Mouse (Mus musculus) lung, embryonic 16.5 days (tissue): ENCODE measurements at regions not wholly inside any gene's neighbourhood (a gene's known extent, or its start where the extent isn't known, plus 50 kb on each side); places are given as distances from the start of the nearest gene placed in this dataset.

Source experiments
- ATAC-seq: fragments of 200-750 bp; cut with Nextera tagmentation; 2 replicates; pipeline ENCODE4 v1.8.0; 2017; ENCODE audit warnings: low read depth, mild to moderate bottlenecking, moderate library complexity
- H3K27ac ChIP-seq: fragments of 300-500 bp; sonication (generic); 2 replicates; pipeline ENCODE4 v1.5.1; 2014; ENCODE audit warnings: mild to moderate bottlenecking, control low read depth, low read length
- H3K27me3 ChIP-seq: fragments of 300-500 bp; sonication (generic); 2 replicates; pipeline ENCODE4 v1.6.1; 2014; ENCODE audit warnings: low read depth, low read length, mixed read lengths; ENCODE audit not compliant: control insufficient read depth, insufficient read depth
- H3K36me3 ChIP-seq: fragments of 300-500 bp; sonication (generic); 2 replicates; pipeline ENCODE4 v1.6.1; 2014; ENCODE audit warnings: low read length; ENCODE audit not compliant: control insufficient read depth, insufficient read depth
- H3K4me1 ChIP-seq: fragments of 300-500 bp; sonication (generic); replicated peaks from 2 replicates; pipeline ENCODE4 v1.6.1; 2014; ENCODE audit warnings: low read length, mixed read lengths; ENCODE audit not compliant: control insufficient read depth, insufficient read depth
- H3K4me2 ChIP-seq: fragments of 300-500 bp; sonication (generic); 2 replicates; pipeline ENCODE4 v1.6.1; 2014; ENCODE audit warnings: low read depth, low read length, control low read depth
- H3K4me3 ChIP-seq: fragments of 300-500 bp; sonication (generic); 2 replicates; pipeline ENCODE4 v1.5.1; 2014; ENCODE audit warnings: mild to moderate bottlenecking, low read length, control low read depth
- H3K9ac ChIP-seq: fragments of 300-500 bp; sonication (generic); 2 replicates; pipeline ENCODE4 v1.6.1; 2014; ENCODE audit warnings: low read length, control low read depth
- H3K9me3 ChIP-seq: fragments of 300-500 bp; sonication (generic); 2 replicates; pipeline ENCODE4 v1.6.1; 2016; ENCODE audit warnings: low read length; ENCODE audit not compliant: control insufficient read depth
- WGBS: fragments of 180-500 bp; shearing (Covaris S2); extraction: QIAGEN DNeasy Blood & Tissue Kit; methylation state at CpG from one replicate; pipeline ENCODE4 v1.1.7; 2014; 5-methylcytosine and 5-hydroxymethylcytosine counted together

DNA sequence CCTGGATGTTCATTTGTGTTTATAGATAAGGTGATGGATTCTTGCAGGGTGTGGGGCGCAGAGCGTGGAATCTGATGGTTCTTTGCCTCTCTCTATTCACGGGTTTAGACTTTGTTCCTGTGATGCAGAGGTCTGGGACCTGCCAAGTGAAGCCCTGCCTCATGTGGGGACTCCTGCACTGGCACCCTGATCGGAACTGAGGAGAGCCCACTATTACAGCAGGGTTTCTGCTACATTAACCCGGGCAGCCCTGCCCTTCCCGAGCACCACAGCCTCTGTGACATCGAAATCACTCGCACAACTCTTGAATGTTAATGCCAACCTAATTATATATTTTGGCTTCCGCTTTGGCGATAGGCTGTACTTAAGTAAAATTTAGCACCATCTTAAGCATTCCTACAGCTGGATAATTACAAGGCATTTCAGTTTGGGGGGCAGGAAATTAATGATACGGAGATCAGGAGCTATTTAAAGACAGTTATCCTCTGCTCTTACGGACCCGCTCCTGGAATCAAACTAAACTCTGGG is 294.7 kb downstream of the Irs2 start:
- 78% methylated on average over 13 of the region's 13 CpGs for WGBS
- Histone ChIP-seq H3K4me1 (no peaks in the 10 kb centered on the region), H3K4me2 (no peak overlapping the region), H3K27me3 (no peaks in the 10 kb centered on the region), H3K4me3 (no peak overlapping the region), H3K27ac (no peak overlapping the region), H3K9me3 (no peaks in the 10 kb centered on the region), H3K9ac (no peak overlapping the region), H3K36me3 (no peaks in the 10 kb centered on the region)
- ATAC-seq: no peak

DNA sequence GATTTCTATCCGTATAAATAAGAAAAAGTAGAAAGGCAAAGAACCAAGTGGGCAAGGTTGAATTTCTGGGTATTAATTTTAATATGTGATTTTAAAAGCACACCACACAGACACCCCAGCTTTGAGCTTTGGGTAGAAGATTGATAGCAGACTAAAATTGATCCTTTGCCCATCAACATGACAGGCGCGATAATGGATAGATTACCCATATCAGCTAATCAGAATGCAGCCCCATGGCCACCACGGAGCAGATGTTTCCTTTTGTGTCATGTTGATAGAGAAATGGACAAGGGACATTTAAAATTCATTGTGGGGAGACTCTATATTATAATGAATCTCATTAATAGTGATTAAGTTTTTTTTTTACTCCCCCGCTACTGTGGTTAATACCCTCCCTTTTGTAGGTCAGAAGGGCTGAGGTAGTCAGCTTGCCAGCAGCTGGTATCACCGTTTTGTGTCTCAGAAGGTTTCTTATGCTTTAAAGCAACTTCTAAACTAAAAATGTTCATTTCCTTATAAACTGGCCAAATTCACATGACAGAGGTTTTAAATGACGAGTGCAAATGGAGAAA is 296.1 kb downstream of the Irs2 start:
- Histone ChIP-seq H3K4me3 (no peak overlapping the region), H3K9me3 (no peaks in the 10 kb centered on the region), H3K4me2 (no peak overlapping the region), H3K27ac (no peak overlapping the region), H3K4me1 (no peaks in the 10 kb centered on the region), H3K36me3 (no peaks in the 10 kb centered on the region), H3K27me3 (no peaks in the 10 kb centered on the region), H3K9ac (no peak overlapping the region)
- no peak for ATAC-seq
- 74% methylated on average over 7 of the region's 7 CpGs for WGBS

DNA sequence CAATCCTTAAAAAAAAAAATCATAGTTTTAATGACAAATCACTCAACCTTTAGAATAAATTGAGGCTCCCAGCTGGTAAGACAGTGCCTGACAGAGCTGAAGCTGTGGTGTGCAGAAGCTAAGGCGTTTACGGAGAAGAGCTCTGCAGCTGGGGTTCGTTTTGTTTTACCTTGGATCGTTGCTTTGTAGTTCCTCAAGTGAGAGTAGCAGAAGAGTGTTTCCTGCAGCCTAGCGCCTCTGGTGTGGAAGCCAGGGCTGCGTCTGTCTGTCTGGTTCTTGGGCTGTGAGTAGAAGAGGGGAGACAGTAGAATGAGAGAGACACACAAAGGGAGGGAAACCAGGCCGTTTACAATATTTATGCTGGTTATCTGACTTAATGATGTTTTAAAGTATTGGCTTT is 296.8 kb downstream of the Irs2 start:
- WGBS: 48% methylated on average over 7 of the region's 7 CpGs
- no peak for ATAC-seq

DNA sequence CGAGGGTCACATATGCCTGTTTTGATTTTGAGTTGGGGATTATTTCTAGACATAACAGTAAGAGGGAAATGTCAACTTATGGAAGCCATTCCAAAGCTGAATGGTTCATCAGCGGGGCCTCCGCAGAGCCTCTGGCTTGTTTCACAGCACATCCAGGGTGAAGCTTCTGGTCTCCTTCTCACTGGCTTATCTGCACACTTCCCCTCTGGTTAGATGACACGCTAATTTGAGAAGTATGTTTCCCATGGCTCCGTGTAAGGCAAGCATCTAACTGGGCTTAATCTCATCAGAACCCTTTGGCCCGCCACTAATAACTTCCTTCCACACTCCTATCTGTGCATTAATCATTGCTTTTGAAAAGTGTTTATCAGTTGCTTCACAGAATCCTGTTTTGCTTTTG is 299.7 kb downstream of the Irs2 start:
- Histone ChIP-seq H3K27me3 (no peaks in the 10 kb centered on the region), H3K9me3 (no peaks in the 10 kb centered on the region), H3K36me3 (no peaks in the 10 kb centered on the region), H3K4me3 (no peak overlapping the region), H3K4me1 (no peaks in the 10 kb centered on the region), H3K9ac (no peak overlapping the region), H3K27ac (no peak overlapping the region), H3K4me2 (no peak overlapping the region)
- 66% methylated on average over 6 of the region's 6 CpGs for WGBS
- ATAC-seq: no peak

More for the DNA sequence above, 296.8 kb downstream of the Irs2 start:
- Histone ChIP-seq H3K4me2 (no peak overlapping the region), H3K4me1 (no peaks in the 10 kb centered on the region), H3K9ac (no peak overlapping the region), H3K4me3 (no peak overlapping the region), H3K9me3 (no peaks in the 10 kb centered on the region), H3K36me3 (no peaks in the 10 kb centered on the region), H3K27me3 (no peaks in the 10 kb centered on the region), H3K27ac (no peak overlapping the region)

DNA sequence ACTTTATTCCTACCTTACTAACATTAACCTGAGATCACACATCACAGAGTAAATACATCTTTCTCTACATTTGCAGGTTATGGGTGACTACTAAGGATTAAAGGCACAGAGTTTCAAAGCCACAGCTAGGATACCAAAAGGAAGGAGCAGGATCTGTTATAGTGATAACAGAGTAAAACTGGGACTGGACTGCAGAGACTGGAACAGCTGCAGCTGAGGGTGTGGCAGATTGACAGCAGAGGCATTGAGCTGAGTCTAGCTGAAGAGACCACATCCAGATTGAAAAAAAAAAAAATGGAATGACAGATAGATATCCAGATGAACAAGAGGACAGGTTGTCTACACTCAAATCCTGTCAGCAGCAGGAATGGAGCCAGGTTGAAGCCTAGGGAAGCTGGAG is 301.1 kb downstream of the Irs2 start:
- Histone ChIP-seq H3K27ac (no peak overlapping the region), H3K4me1 (no peaks in the 10 kb centered on the region), H3K9me3 (no peaks in the 10 kb centered on the region), H3K27me3 (no peaks in the 10 kb centered on the region), H3K4me2 (no peak overlapping the region), H3K9ac (no peak overlapping the region), H3K4me3 (no peak overlapping the region), H3K36me3 (no peaks in the 10 kb centered on the region)
- ATAC-seq: no peak

DNA sequence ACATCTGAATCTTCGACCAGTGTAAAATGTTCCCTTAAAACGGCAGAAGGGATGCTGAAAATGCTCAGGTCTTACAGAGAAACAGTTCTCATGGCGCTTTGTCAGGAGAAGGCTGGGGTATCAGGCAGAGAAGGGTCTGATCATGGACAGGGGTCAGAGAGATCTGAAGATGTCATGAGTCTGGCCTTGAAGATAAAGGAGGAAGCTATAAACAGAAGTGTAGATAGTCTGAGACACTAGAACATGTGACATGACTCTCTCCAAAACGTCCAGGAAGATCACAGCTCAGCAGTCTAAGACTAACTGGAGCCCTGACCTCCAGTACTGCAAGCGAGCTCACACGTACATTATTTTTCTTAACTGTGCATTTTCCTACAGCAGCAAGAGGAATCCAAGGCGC is 302.3 kb downstream of the Irs2 start:
- Histone ChIP-seq H3K27me3 (no peaks in the 10 kb centered on the region), H3K9ac (no peak overlapping the region), H3K4me2 (no peak overlapping the region), H3K27ac (no peak overlapping the region), H3K36me3 (no peaks in the 10 kb centered on the region), H3K4me1 (no peaks in the 10 kb centered on the region), H3K9me3 (no peaks in the 10 kb centered on the region), H3K4me3 (no peak overlapping the region)
- WGBS: 41% methylated on average over 7 of the region's 7 CpGs
- no peak for ATAC-seq

DNA sequence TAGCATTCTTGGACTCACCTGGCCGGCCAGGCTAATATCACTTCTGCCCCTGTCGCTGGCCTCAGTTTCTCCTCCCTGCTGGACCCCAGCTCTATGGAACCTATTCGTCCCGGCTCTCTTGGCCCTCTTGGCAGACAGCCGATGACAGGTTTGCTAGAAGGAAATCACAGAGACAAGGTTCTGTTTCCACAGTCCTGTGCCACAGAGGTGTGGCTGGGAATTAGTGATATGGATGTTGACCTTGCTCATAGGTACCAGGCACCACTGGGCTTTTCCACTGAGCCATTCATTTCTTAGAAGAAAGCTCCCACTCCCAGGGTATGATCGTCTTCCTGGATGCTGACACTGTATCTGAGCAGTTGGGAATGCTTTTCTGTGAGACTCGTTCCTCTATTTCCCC is 305.5 kb downstream of the Irs2 start:
- ATAC-seq: no peak
- WGBS: 87% methylated on average over 7 of the region's 7 CpGs
- no peaks in the 10 kb centered on the region for H3K36me3 ChIP-seq
- H3K4me1 ChIP-seq: no peaks in the 10 kb centered on the region
- no peak overlapping the region for H3K27ac ChIP-seq
- no peaks in the 10 kb centered on the region for H3K27me3 ChIP-seq
- H3K4me2 ChIP-seq: no peak overlapping the region
- H3K9ac ChIP-seq: no peak overlapping the region
- no peaks in the 10 kb centered on the region for H3K9me3 ChIP-seq
- H3K4me3 ChIP-seq: no peak overlapping the region

DNA sequence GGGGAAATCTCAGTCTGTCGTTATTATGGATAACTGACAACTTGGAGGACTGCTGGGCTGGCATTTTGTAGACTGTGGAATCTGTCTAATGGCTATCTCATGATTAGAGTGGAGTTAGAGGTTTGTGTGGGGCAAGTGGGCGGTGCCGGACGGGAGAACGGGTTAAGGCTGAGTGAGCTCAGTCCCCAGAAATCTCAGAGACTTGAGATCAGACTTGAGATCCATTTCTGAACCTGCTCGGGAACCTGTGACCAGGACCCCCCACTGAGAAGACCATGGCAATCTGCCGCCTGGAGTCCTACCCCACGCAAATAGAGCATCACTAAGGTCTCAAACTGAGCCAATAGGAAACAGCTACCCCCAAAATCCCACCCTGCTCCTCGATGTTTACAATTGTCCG is 306.0 kb downstream of the Irs2 start:
- Histone ChIP-seq H3K27ac (no peak overlapping the region), H3K9ac (no peak overlapping the region), H3K4me2 (no peak overlapping the region), H3K4me1 (no peaks in the 10 kb centered on the region), H3K4me3 (no peak overlapping the region), H3K36me3 (no peaks in the 10 kb centered on the region), H3K27me3 (no peaks in the 10 kb centered on the region), H3K9me3 (no peaks in the 10 kb centered on the region)
- 74% methylated on average over 10 of the region's 10 CpGs for WGBS
- no peak for ATAC-seq

DNA sequence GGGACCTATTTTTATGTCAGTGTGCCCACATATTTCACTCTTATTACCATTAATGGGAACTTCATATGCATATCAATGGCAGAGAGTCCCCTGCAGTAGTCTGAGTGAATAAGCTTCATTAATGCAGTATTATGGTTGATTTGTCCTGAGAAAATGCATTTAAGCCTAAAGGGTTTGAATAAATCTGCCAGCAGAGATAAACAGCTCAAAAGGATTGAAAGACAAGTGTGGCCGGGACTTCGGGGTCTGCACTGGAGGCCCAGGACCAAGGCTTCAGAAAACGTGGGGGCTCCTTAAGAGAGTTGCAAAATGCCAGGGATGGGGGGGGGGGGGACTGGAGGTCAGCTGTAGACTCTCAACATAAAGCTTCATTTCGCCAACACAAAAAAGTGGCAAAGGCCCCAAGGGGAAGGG is 306.6 kb downstream of the Irs2 start:
- Histone ChIP-seq H3K4me2 (no peak overlapping the region), H3K27me3 (no peaks in the 10 kb centered on the region)
- 78% methylated on average over 4 of the region's 4 CpGs for WGBS

DNA sequence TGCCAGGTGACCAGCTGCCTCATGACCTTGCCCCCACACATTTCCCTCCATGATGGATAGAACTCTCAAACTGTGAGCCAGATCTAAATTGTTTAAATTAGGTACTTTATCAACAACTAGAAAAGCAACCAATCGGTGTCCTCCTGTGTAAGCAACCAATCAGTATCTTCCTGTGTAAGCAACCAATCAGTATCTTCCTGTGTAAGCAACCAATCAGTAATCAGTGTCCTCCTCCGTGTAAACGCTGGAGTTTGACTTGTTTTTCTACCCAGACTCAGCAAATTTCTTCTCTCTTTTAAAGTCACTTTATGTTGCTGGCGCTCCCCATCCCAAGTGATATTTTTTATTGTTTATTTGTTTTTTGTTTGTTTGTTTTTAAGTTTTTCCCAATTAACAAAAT is 307.0 kb downstream of the Irs2 start:
- H3K4me2 ChIP-seq: no peak overlapping the region
- no peaks in the 10 kb centered on the region for H3K9me3 ChIP-seq
- no peak for ATAC-seq
- WGBS: 71% methylated on average over 4 of the region's 4 CpGs
- H3K9ac ChIP-seq: no peak overlapping the region
- H3K27ac ChIP-seq: no peak overlapping the region
- H3K36me3 ChIP-seq: no peaks in the 10 kb centered on the region
- H3K4me3 ChIP-seq: no peak overlapping the region
- H3K27me3 ChIP-seq: no peaks in the 10 kb centered on the region
- H3K4me1 ChIP-seq: no peaks in the 10 kb centered on the region

More for the DNA sequence above, 306.6 kb downstream of the Irs2 start:
- Histone ChIP-seq H3K9ac (no peak overlapping the region), H3K27ac (no peak overlapping the region), H3K4me1 (no peaks in the 10 kb centered on the region), H3K36me3 (no peaks in the 10 kb centered on the region), H3K9me3 (no peaks in the 10 kb centered on the region), H3K4me3 (no peak overlapping the region)
- ATAC-seq: no peak
